Mouse (Mus musculus) layer of hippocampus, postnatal 10 days (tissue): Measurements from ENCODE around the gene Fgf22. TPM values are rescaled to one million over a fixed set of nuclear protein-coding genes. Genes with fewer than 3 reads are reported as not detected.

ENCODE experiments used
- total RNA-seq, 2 experiments: library from RNA; stranded (reverse); gene quantifications; 2 replicates each; pipeline ENCODE4 v1.2.3; 2021

The Fgf22 gene
- total RNA-seq, 2 experiments from 2014 or later = 1.2 to 1.7 TPM

Other genes starting within 250 kb of the Fgf22 start
- gene Plpp2, start 221.3 kb upstream of the Fgf22 start, total RNA-seq = 1 to 10 TPM; 4.0 to 4.3 TPM
- gene Mier2, start 199.9 kb upstream of the Fgf22 start, total RNA-seq = 10 to 100 TPM; 52.1 to 56.3 TPM
- not detected for gene Theg, start 167.7 kb upstream of the Fgf22 start, total RNA-seq
- gene C2cd4c, start 141.1 kb upstream of the Fgf22 start, total RNA-seq = 10 to 100 TPM; 11.0 to 11.3 TPM
- 10 to 100 TPM; 48.0 to 48.3 TPM for gene Shc2, start 117.2 kb upstream of the Fgf22 start, total RNA-seq
- gene Odf3l2, start 109.3 kb upstream of the Fgf22 start, total RNA-seq = under 1 TPM; 0.39 to 0.62 TPM
- under 1 TPM in 1 of 2 experiments, not detected in 1; 0.32 TPM for gene Madcam1, start 90.5 kb upstream of the Fgf22 start, total RNA-seq
- gene Tpgs1, start 85.7 kb upstream of the Fgf22 start, total RNA-seq = 10 to 100 TPM; 68.5 to 80.9 TPM
- 10 to 100 TPM; 54.8 to 56.2 TPM for gene Cdc34, start 72.9 kb upstream of the Fgf22 start, total RNA-seq
- 1 to 10 TPM; 1.6 to 1.8 TPM for gene Gzmm, start 66.1 kb upstream of the Fgf22 start, total RNA-seq
- 100 to 1,000 TPM; 692 to 694 TPM for gene Bsg, start 50.6 kb upstream of the Fgf22 start, total RNA-seq
- 10 to 100 TPM; 82.8 to 84.2 TPM for gene Hcn2, start 38.4 kb upstream of the Fgf22 start, total RNA-seq
- gene Polrmt, start 8.5 kb upstream of the Fgf22 start, total RNA-seq = 10 to 100 TPM; 36.1 to 44.7 TPM
- 10 to 100 TPM; 90.8 to 97.7 TPM for gene Rnf126, start 11.9 kb downstream of the Fgf22 start, total RNA-seq
- 1 to 10 TPM; 1.3 to 1.5 TPM for gene Fstl3, start 22.2 kb downstream of the Fgf22 start, total RNA-seq
- under 1 TPM; 0.21 to 0.31 TPM for gene Prss57, start 35.9 kb downstream of the Fgf22 start, total RNA-seq
- gene Palm, start 38.5 kb downstream of the Fgf22 start, total RNA-seq = 100 to 1,000 TPM; 392 to 395 TPM
- under 1 TPM; 0.33 to 0.78 TPM for gene Misp, start 65.9 kb downstream of the Fgf22 start, total RNA-seq
- gene Ptbp1, start 99.4 kb downstream of the Fgf22 start, total RNA-seq = 10 to 100 TPM; 63.8 to 66.5 TPM
- gene Prtn3, start 119.4 kb downstream of the Fgf22 start, total RNA-seq = 1 to 10 TPM; 3.6 to 3.7 TPM
- gene Plppr3, start 119.6 kb downstream of the Fgf22 start, total RNA-seq = 100 to 1,000 TPM; 113 TPM
- gene Elane, start 131.2 kb downstream of the Fgf22 start, total RNA-seq = not detected
- gene Cfd, start 135.8 kb downstream of the Fgf22 start, total RNA-seq = not detected
- 10 to 100 TPM; 55.7 to 56.2 TPM for gene Med16, start 153.8 kb downstream of the Fgf22 start, total RNA-seq
- not detected for gene Gm26602, start 155.8 kb downstream of the Fgf22 start, total RNA-seq
- gene Kiss1r, start 161.9 kb downstream of the Fgf22 start, total RNA-seq = 1 to 10 TPM; 7.5 TPM
- gene R3hdm4, start 166.1 kb downstream of the Fgf22 start, total RNA-seq = 100 to 1,000 TPM; 380 to 386 TPM
- gene Arid3a, start 172.0 kb downstream of the Fgf22 start, total RNA-seq = 1 to 10 TPM; 5.5 to 8.4 TPM
- 10 to 100 TPM; 41.8 to 46.5 TPM for gene Wdr18, start 205.1 kb downstream of the Fgf22 start, total RNA-seq
- under 1 TPM; 0.13 to 0.27 TPM for gene Grin3b, start 215.6 kb downstream of the Fgf22 start, total RNA-seq
- 100 to 1,000 TPM; 137 to 139 TPM for gene Tmem259, start 229.3 kb downstream of the Fgf22 start, total RNA-seq
- gene Cnn2, start 233.5 kb downstream of the Fgf22 start, total RNA-seq = 10 to 100 TPM in 1 of 2 experiments, 1 to 10 TPM in 1; 8.2 to 10.3 TPM
- 10 to 100 TPM in 1 of 2 experiments, 1 to 10 TPM in 1; 9.3 to 10.3 TPM for gene Abca7, start 241.4 kb downstream of the Fgf22 start, total RNA-seq